Mouse (Mus musculus) yolk sac, embryonic 10.5 days (tissue): ENCODE measurements around the gene Stard10.

Experiments
- DNase-seq: peaks from one replicate; pipeline ENCODE4 v3.0.0-alpha.2; 2017; ENCODE audit warnings: low spot score

Stard10 gene

DNA sequence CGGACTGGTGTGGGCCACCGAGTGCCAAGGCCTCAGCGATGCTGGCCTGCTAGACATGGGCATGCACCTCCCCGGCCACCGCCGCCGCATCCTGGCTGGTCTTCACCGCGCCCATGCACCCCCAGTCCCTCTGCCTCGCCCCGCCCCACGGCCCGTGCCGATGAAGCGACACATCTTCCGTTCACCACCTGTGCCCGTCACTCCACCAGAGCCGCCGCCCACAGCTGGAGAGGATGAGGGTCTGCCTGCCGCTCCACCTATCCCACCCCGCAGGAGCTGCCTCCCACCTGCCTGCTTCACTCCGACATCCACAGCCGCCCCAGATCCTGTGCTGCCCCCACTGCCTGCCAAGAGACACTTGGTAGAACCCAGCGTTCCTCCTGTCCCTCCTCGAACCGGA lies 56.2 kb downstream of the Stard10 start:
- DNase-seq: no peak

GRCm38 (mm10) chr7:101374155-101374554 lies 57.3 kb downstream of the Stard10 start:
- peak; percentile 40 for DNase-seq

DNA sequence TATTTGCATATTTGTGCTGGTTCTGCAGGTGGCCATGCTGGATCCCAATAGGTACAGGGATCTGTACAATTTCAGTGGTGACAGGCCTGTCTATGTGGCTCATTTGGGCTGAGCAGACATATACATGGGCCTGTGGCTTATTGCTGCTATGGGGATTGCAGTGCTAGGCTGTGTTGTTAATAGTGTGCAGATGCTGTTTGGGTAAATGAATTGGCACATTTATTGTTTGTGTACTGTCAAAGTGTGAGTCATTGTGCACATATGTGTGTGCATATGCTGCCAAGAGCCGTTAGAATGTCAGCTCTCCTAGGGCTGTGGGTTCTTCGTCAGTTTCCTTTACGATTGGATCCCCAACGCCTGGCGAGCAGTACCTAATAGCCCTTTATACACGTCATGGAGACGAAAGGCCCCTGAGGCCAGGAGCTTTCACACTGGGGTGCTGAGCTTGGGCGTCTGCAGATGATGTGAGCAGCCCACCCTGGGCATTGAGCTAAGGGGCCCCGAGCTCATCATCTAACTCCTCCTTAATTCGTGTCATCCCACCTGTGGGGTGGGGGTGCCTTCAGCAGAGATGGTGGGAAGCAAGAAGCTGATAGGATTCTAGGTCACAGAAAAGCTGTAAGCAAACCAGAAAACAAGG lies 59.9 kb downstream of the Stard10 start:
- no peak for DNase-seq

DNA sequence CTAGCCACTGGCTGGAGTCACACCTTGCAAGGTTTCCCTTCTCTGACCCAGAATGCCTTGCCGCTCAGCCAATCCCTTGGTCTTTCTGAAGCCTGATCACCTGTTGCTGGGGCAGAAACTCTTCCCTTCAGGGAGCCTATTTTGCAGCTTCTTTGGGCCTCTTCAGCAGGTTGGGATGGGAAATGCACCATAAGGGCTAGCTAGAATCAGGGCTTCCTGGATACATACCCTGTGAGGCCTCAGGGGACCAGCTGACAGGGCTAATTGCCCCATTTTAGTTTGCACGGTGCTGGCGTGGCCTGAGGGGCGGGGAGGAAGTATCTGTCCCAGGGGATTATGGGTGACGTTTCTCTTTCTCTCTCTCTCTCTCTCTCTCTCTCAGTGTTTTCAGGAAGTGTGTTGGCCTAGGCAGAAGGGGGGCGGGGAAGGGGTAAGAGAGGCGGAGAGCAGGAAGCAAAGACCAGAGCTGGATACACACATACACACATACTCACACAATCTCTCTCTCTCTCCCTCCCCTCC lies 60.9 kb downstream of the Stard10 start:
- peak; percentile 63 for DNase-seq

- DNase-seq: no peak
Measured at GRCm38 (mm10) chr7:101378285-101378684, 61.4 kb downstream of the Stard10 start.

- no peak for DNase-seq
Measured at GRCm38 (mm10) chr7:101378796-101379465, 62.0 kb downstream of the Stard10 start.

DNA sequence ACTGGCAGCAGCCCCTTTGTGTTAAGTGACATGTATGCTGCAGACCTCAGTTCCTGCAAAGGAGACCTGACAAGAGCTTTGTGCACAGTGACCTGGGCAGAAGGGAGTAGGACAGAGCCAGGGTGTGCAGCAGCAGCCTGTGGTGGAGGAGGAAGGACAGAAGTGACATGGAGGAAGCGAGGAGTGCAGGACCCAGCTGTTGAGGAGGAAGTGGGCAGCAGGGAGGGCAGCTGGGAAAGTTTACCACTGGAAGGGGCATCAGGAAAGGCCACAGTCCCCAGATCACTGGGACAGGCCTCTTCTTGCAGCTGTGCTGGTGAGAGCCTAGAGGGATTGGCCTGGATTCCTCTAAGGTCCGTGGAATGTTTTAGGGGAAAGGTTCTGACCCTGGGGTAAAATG lies 62.8 kb downstream of the Stard10 start:
- no peak for DNase-seq

- DNase-seq: no peak
Measured at GRCm38 (mm10) chr7:101381512-101381911, 64.6 kb downstream of the Stard10 start.

GRCm38 (mm10) chr7:101382378-101382777 lies 65.5 kb downstream of the Stard10 start:
- no peak for DNase-seq

GRCm38 (mm10) chr7:101383756-101384155 lies 66.9 kb downstream of the Stard10 start:
- DNase-seq: no peak

- no peak for DNase-seq
Measured at GRCm38 (mm10) chr7:101384931-101385330, 68.0 kb downstream of the Stard10 start.

- peak; percentile 47 for DNase-seq
Measured at GRCm38 (mm10) chr7:101385331-101385733, 68.4 kb downstream of the Stard10 start.

- peak; percentile 33 for DNase-seq
Measured at GRCm38 (mm10) chr7:101385866-101386452, 69.1 kb downstream of the Stard10 start.

DNA sequence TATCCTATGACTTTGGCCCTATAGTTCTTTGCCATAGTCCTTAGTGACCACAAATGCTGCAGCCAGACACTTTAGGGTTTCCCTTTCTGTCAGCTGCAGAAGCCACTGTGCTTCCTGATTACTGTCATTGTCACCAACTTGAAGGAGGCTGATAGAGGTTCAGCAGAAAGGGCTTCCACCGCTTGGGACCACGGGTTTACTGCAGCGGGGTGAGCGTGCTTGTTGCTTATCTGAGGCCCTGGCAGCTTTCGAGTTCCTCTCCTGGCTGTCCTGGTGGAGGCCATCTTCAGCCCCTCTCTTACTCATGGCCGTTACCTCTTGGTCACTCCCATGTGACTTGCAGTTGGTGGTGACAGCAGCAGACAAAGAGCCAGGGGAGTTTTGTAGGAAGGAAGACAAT lies 72.4 kb downstream of the Stard10 start:
- DNase-seq: no peak

DNA sequence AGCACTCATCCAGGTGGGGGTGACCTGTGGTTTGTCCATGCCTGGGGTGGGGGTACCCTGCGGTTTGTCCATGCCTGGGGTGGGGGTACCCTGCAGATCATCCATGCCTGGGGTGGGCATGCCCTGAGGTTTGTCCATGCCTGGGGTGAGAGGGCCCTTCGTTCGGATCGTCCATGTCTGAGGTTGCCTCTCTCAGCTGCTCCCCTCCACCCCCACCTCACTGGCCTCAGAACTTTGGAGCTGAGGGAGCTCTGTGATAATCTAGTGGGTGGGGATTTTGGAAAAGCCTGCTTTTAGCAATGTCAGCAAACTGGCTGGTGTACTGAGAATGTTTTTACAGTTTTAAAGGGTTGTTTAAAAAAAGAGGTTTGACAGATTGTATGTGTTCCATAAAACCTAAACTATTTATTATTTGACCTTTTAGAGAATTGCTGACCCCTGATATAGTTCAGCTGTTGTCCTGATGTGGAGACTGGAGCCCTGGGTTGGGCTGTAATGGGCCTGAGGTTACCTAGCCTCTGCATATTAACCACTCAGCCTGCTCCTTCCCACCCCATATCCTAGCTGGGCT lies 75.1 kb downstream of the Stard10 start:
- no peak for DNase-seq

GRCm38 (mm10) chr7:101393015-101393414 lies 76.1 kb downstream of the Stard10 start:
- DNase-seq: no peak

GRCm38 (mm10) chr7:101393694-101394504 lies 77.0 kb downstream of the Stard10 start:
- peak; percentile 67 for DNase-seq

- no peak for DNase-seq
Measured at GRCm38 (mm10) chr7:101394569-101394968, 77.7 kb downstream of the Stard10 start.

DNA sequence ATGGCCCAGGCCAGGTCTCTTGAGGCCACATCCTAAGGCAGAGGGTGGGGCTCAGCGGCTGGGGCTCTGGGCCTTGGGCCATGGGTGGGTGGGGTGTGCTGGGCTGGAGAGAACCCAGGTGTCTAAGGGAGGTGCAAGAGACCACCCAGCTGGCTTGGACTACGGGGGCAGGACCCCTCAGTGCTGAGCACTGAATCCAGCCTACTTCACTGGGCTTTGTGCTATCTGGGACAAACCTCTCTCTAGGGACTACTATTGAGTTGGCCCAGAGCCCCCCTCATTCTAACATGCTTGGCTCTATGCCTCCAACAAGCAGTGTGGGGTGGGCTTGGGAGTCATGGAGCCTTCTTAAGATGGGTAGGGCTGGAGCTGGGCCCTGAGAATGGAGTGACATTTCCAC lies 78.6 kb downstream of the Stard10 start:
- no peak for DNase-seq
